Mouse (Mus musculus) bone marrow macrophage, adult 2 months (primary cell): ENCODE measurements around the gene Polr1d.

Experiments used
- CTCF ChIP-seq: IDR thresholded peaks from 2 replicates; pipeline ENCODE4 v1.5.1; 2012; ENCODE audit warnings: low read depth, mild to moderate bottlenecking, low read length, moderate library complexity
- POLR2A ChIP-seq: IDR thresholded peaks from 2 replicates; pipeline ENCODE4 v1.6.1; 2012; ENCODE audit warnings: mild to moderate bottlenecking, low read depth, low read length, borderline replicate concordance

DNA sequence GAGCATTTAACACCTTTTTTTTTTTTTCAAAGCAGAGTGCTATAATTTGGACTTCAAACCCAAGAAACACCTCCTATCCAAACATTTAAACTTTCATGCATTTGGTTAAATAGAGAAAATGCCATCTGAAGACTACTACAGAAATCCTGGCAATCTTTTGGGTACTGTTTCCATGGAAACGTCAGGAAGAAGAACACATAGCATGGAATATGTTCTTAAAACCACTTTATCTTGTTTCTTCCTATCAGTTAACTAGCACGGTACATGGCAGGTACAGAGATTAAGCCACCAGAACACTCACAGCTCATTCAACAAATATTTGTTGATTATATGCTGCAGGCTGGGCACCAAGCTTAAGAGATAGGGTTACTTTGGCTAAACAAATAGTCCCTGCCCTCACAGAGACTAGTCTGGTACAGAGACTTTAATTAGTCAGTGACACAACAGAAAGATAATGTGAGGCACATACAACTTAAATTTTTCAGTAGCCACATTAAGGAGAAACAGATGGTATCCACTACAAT is 22.0 kb upstream of the Polr1d start:
- no peak for TF ChIP-seq POLR2A
- no peak for TF ChIP-seq CTCF
